Mouse (Mus musculus) forebrain, embryonic 13.5 days (tissue): ENCODE measurements at regions not wholly inside any gene's neighbourhood (a gene's known extent, or its start where the extent isn't known, plus 50 kb on each side); places are given as distances from the start of the nearest gene placed in this dataset.

ENCODE experiments used
- ATAC-seq: fragments of 200-750 bp; cut with Nextera tagmentation; 2 replicates; pipeline ENCODE4 v1.8.0; 2017
- H3K27ac ChIP-seq: fragments of 300-500 bp; sonication (generic); 2 replicates; pipeline ENCODE4 v1.5.1; 2015; ENCODE audit warnings: inconsistent platforms, mild to moderate bottlenecking, moderate library complexity
- H3K27me3 ChIP-seq: fragments of 300-500 bp; sonication (generic); 2 replicates; pipeline ENCODE4 v1.6.1; 2015; ENCODE audit warnings: mild to moderate bottlenecking, inconsistent platforms
- H3K36me3 ChIP-seq: fragments of 300-500 bp; sonication (generic); 2 replicates; pipeline ENCODE4 v1.6.1; 2015; ENCODE audit warnings: mild to moderate bottlenecking, inconsistent platforms; ENCODE audit not compliant: poor library complexity, severe bottlenecking
- H3K4me1 ChIP-seq: fragments of 300-500 bp; sonication (generic); 2 replicates; pipeline ENCODE4 v1.6.1; 2015; ENCODE audit warnings: inconsistent platforms
- H3K4me2 ChIP-seq: fragments of 300-500 bp; sonication (generic); 2 replicates; pipeline ENCODE4 v1.6.1; 2015; ENCODE audit warnings: inconsistent platforms, mild to moderate bottlenecking, moderate library complexity
- H3K4me3 ChIP-seq: fragments of 300-500 bp; sonication (generic); 2 replicates; pipeline ENCODE4 v1.5.1; 2015; ENCODE audit warnings: mild to moderate bottlenecking, inconsistent platforms
- H3K9ac ChIP-seq: fragments of 300-500 bp; sonication (generic); 2 replicates; pipeline ENCODE4 v1.6.1; 2015; ENCODE audit warnings: mild to moderate bottlenecking, inconsistent platforms
- H3K9me3 ChIP-seq: fragments of 300-500 bp; sonication (generic); replicated peaks from 2 replicates; pipeline ENCODE4 v1.6.1; 2016; ENCODE audit warnings: inconsistent platforms
- WGBS: fragments of 180-500 bp; shearing (Covaris S2); methylation state at CpG from one replicate; pipeline ENCODE4 v1.1.7; 2015; 5-methylcytosine and 5-hydroxymethylcytosine counted together

GRCm38 (mm10) chr8:57213982-57214930 is 106.5 kb upstream of the Hand2 start:
- Histone ChIP-seq H3K9me3 (no peaks in the 10 kb centered on the region), H3K4me1 (no peaks in the 10 kb centered on the region), H3K27ac (no peak overlapping the region), H3K27me3 (no peaks in the 10 kb centered on the region), H3K9ac (no peak overlapping the region), H3K4me2 (no peak overlapping the region), H3K4me3 (no peak overlapping the region), H3K36me3 (no peaks in the 10 kb centered on the region)
- whole genome bisulfite sequencing = 85% methylated on average over 31 of the region's 31 CpGs
- ATAC-seq = no peak

- no peaks in the 10 kb centered on the region for H3K9me3 ChIP-seq
- no peak overlapping the region for H3K4me3 ChIP-seq
- no peak overlapping the region for H3K27ac ChIP-seq
- H3K4me1 ChIP-seq = no peaks in the 10 kb centered on the region
- ATAC-seq = no peak
- no peak overlapping the region for H3K9ac ChIP-seq
- 80% methylated on average over 4 of the region's 4 CpGs for WGBS
- H3K36me3 ChIP-seq = no peaks in the 10 kb centered on the region
- H3K4me2 ChIP-seq = no peak overlapping the region
- H3K27me3 ChIP-seq = no peaks in the 10 kb centered on the region
Measured at GRCm38 (mm10) chr8:57230594-57230993, 90.2 kb upstream of the Hand2 start.

DNA sequence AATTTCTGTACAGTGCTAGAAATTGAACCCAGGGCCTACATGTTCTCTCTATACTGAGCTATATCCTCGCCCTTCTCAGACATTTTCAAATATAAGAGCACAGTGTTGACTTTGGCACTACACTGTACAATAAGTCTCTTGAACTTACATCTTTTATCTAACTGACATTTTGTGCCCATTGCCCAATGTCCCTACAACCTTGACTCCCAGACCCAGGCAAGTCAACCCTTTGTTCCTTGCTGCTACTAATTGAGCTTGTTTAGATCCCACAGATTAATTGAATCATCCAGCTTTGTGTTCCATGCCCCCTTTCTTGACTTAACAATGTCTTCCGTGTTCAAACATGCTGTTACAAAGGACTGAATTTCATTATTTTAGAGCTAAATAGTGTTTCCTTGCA is 78.5 kb upstream of the Hand2 start:
- Histone ChIP-seq H3K4me1 (no peaks in the 10 kb centered on the region), H3K4me2 (no peak overlapping the region), H3K9me3 (no peaks in the 10 kb centered on the region), H3K36me3 (no peaks in the 10 kb centered on the region), H3K4me3 (no peak overlapping the region), H3K27me3 (no peaks in the 10 kb centered on the region), H3K27ac (no peak overlapping the region), H3K9ac (no peak overlapping the region)
- 65% methylated on average over 2 of the region's 2 CpGs for WGBS
- no peak for ATAC-seq

DNA sequence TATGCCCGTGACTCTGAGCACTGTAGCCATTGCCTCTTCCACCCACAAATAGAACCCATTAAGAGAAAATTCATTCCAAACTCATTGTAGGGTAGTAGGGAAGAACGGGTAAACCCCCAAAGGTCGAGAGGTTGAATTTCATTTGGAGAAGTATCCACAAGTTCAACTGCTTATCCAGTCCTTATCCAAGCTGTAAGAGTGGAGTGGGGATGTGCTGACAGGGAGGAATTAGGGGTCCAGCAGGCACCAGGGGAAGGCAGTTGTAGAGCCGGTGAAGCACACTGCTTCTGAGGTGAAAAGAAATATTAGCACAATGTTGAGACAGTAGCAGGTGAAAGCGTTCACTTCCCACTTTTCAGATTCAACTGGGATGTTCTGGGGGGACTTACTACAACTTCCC is 71.7 kb upstream of the Hand2 start:
- Histone ChIP-seq H3K9me3 (no peaks in the 10 kb centered on the region), H3K4me3 (no peak overlapping the region), H3K4me2 (no peak overlapping the region), H3K9ac (no peak overlapping the region), H3K4me1 (no peaks in the 10 kb centered on the region), H3K27me3 (no peaks in the 10 kb centered on the region), H3K27ac (no peak overlapping the region), H3K36me3 (no peaks in the 10 kb centered on the region)
- ATAC-seq = no peak
- WGBS = 83% methylated on average over 5 of the region's 5 CpGs
